Mouse (Mus musculus): Measurements from ENCODE around the gene Nlrc5. TPM values are rescaled to one million over a fixed set of nuclear protein-coding genes. Genes with fewer than 3 reads are reported as not detected.

Nlrc5 gene
- polyA plus RNA-seq, 1 experiment: 0.82 TPM

DNA sequence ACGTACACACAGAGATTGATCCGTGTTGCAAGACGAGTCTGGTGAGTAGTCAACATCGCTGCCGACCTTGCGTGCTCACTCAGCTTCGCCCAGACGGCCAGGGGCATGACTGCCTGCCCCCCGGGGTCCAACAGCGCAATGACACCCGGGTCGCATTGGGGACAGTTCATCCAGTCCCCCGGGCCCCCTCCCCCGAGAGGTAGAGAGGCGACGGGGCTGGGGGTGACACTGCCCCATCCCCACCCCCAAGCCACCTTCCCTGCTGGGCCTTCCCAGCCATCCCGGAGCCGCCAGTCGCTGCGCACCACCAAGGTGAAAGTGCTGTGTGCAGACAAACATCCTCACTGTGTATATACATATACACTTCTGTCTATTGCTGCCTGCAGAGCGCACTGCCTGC lies 39.3 kb downstream of the Nlrc5 start:
- no peaks in the 10 kb centered on the region for H3K9me3 ChIP-seq (replicated peaks; ENCODE audit: control insufficient read depth, insufficient read depth, low read length, poor library complexity, severe bottlenecking)
- no peak for TF ChIP-seq CTCF (IDR thresholded peaks at IDR 0.05; ENCODE audit: low read depth, low read length)
- TF ChIP-seq EP300 (IDR thresholded peaks at IDR 0.05; ENCODE audit: insufficient read depth, low read depth, low read length): no peak
- no peak for TF ChIP-seq POLR2A (IDR thresholded peaks at IDR 0.05; ENCODE audit: insufficient read depth, low read length)
- H3K27me3 ChIP-seq (ENCODE audit: control insufficient read depth, insufficient read depth, low read length, poor library complexity, severe bottlenecking): no peaks in the 10 kb centered on the region
- no peak overlapping the region for H3K9ac ChIP-seq (ENCODE audit: low read depth, poor library complexity, severe bottlenecking)
- no peaks in the 10 kb centered on the region for H3K36me3 ChIP-seq (ENCODE audit: control insufficient read depth, insufficient read depth, low read length, poor library complexity, severe bottlenecking)
- no peak overlapping the region for H3K27ac ChIP-seq (ENCODE audit: insufficient read depth, low read length)
- H3K4me3 ChIP-seq (ENCODE audit: low read depth, low read length): no peak overlapping the region
- H3K4me1 ChIP-seq (ENCODE audit: control insufficient read depth, insufficient read depth, low read length): no peaks in the 10 kb centered on the region

DNA sequence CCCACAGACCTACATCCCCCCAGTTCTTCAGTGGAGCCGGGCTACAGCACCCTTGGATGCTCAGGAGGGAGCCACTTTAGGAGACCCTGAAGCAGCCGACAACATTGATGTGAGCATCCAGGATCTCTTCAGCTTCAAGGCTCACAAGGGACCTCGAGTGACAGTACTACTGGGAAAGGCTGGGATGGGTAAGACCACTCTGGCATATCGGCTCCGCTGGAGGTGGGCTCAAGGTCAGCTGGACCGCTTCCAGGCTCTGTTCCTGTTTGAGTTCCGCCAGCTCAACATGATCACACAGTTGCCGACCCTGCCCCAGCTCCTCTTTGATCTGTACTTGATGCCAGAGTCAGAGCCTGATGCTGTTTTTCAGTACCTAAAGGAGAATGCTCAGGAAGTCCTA lies 41.6 kb downstream of the Nlrc5 start:
- no peak overlapping the region for H3K9ac ChIP-seq (ENCODE audit: low read depth, poor library complexity, severe bottlenecking)
- no peaks in the 10 kb centered on the region for H3K4me1 ChIP-seq (ENCODE audit: control insufficient read depth, insufficient read depth, low read length)
- no peaks in the 10 kb centered on the region for H3K27me3 ChIP-seq (ENCODE audit: control insufficient read depth, insufficient read depth, low read length, poor library complexity, severe bottlenecking)
- TF ChIP-seq CTCF (IDR thresholded peaks at IDR 0.05; ENCODE audit: low read depth, low read length): no peak
- no peak for TF ChIP-seq EP300 (IDR thresholded peaks at IDR 0.05; ENCODE audit: insufficient read depth, low read depth, low read length)
- no peak for TF ChIP-seq POLR2A (IDR thresholded peaks at IDR 0.05; ENCODE audit: insufficient read depth, low read length)
- no peaks in the 10 kb centered on the region for H3K9me3 ChIP-seq (replicated peaks; ENCODE audit: control insufficient read depth, insufficient read depth, low read length, poor library complexity, severe bottlenecking)
- H3K36me3 ChIP-seq (ENCODE audit: control insufficient read depth, insufficient read depth, low read length, poor library complexity, severe bottlenecking): no peaks in the 10 kb centered on the region
- no peak overlapping the region for H3K4me3 ChIP-seq (ENCODE audit: low read depth, low read length)
- H3K27ac ChIP-seq (ENCODE audit: insufficient read depth, low read length): no peak overlapping the region

DNA sequence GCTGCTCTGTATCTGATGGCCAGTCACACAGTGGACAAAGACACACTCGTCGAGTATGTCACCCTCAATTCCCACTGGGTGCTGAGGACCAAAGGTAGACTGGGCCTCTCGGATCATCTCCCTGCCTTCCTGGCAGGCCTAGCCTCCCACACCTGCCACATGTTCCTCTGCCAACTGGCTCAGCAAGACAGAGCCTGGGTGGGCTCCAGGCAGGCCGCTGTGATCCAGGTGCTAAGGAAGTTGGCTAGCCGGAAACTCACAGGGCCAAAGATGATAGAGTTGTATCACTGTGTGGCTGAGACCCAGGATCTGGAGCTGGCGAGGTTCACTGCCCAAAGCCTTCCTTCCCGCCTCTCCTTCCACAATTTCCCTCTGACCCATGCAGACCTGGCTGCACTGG lies 42.7 kb downstream of the Nlrc5 start:
- H3K9ac ChIP-seq (ENCODE audit: low read depth, poor library complexity, severe bottlenecking): no peak overlapping the region
- no peaks in the 10 kb centered on the region for H3K36me3 ChIP-seq (ENCODE audit: control insufficient read depth, insufficient read depth, low read length, poor library complexity, severe bottlenecking)
- TF ChIP-seq EP300 (IDR thresholded peaks at IDR 0.05; ENCODE audit: insufficient read depth, low read depth, low read length) (no peak), POLR2A (IDR thresholded peaks at IDR 0.05; ENCODE audit: insufficient read depth, low read length) (no peak), CTCF (IDR thresholded peaks at IDR 0.05; ENCODE audit: low read depth, low read length) (no peak)
- no peak overlapping the region for H3K4me3 ChIP-seq (ENCODE audit: low read depth, low read length)
- H3K4me1 ChIP-seq (ENCODE audit: control insufficient read depth, insufficient read depth, low read length): no peaks in the 10 kb centered on the region
- H3K27ac ChIP-seq (ENCODE audit: insufficient read depth, low read length): no peak overlapping the region
- H3K27me3 ChIP-seq (ENCODE audit: control insufficient read depth, insufficient read depth, low read length, poor library complexity, severe bottlenecking): no peaks in the 10 kb centered on the region
- H3K9me3 ChIP-seq (replicated peaks; ENCODE audit: control insufficient read depth, insufficient read depth, low read length, poor library complexity, severe bottlenecking): no peaks in the 10 kb centered on the region

DNA sequence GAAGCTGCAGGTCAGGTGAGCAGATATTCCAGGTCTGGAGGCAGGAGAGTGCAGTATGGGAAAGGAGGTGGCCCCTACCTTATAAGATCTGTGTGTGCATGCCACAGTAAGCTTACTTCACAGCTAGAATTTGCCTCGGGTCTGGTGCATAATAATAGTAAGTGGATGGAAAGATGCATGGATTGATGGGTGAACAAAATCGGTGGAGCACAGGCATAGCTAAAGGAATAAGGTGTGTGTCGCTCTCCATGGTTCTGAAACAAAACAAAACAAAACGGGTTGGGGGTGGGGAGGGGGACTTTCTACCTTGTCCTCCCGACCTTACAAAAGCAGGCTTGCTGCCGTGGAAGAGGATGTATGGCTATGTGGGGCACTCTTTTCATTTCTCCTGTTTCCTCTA lies 47.9 kb downstream of the Nlrc5 start:
- Histone ChIP-seq H3K36me3 (ENCODE audit: control insufficient read depth, insufficient read depth, low read length, poor library complexity, severe bottlenecking) (no peaks in the 10 kb centered on the region), H3K27ac (ENCODE audit: insufficient read depth, low read length) (no peak overlapping the region), H3K4me1 (ENCODE audit: control insufficient read depth, insufficient read depth, low read length) (no peaks in the 10 kb centered on the region), H3K27me3 (ENCODE audit: control insufficient read depth, insufficient read depth, low read length, poor library complexity, severe bottlenecking) (no peaks in the 10 kb centered on the region), H3K4me3 (ENCODE audit: low read depth, low read length) (no peak overlapping the region), H3K9ac (ENCODE audit: low read depth, poor library complexity, severe bottlenecking) (no peak overlapping the region), H3K9me3 (replicated peaks; ENCODE audit: control insufficient read depth, insufficient read depth, low read length, poor library complexity, severe bottlenecking) (no peaks in the 10 kb centered on the region)
- no peak for TF ChIP-seq POLR2A (IDR thresholded peaks at IDR 0.05; ENCODE audit: insufficient read depth, low read length)
- no peak for TF ChIP-seq CTCF (IDR thresholded peaks at IDR 0.05; ENCODE audit: low read depth, low read length)
- no peak for TF ChIP-seq EP300 (IDR thresholded peaks at IDR 0.05; ENCODE audit: insufficient read depth, low read depth, low read length)

DNA sequence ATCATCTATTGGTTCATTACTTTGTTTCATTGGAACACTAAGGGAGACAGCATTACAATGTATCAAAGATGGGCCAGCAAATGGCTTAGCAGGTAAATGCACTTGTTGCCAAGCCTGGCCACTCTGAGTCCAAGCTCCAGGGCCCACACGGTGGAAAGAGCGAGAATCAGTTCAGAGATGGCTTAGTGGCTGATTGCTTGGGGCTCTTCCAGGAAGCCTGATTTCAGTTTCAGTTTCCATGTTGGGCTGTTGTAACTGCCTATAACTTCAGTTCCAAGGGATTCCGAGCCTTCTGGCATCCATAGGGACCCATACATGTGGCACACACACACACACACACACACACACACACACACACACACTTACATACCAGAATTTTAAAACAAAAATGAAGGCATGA lies 51.1 kb downstream of the Nlrc5 start:
- no peak overlapping the region for H3K4me3 ChIP-seq (ENCODE audit: low read depth, low read length)
- H3K9me3 ChIP-seq (replicated peaks; ENCODE audit: control insufficient read depth, insufficient read depth, low read length, poor library complexity, severe bottlenecking): no peaks in the 10 kb centered on the region
- TF ChIP-seq CTCF (IDR thresholded peaks at IDR 0.05; ENCODE audit: low read depth, low read length): no peak
- no peak for TF ChIP-seq POLR2A (IDR thresholded peaks at IDR 0.05; ENCODE audit: insufficient read depth, low read length)
- TF ChIP-seq EP300 (IDR thresholded peaks at IDR 0.05; ENCODE audit: insufficient read depth, low read depth, low read length): no peak
- H3K27me3 ChIP-seq (ENCODE audit: control insufficient read depth, insufficient read depth, low read length, poor library complexity, severe bottlenecking): no peaks in the 10 kb centered on the region
- H3K36me3 ChIP-seq (ENCODE audit: control insufficient read depth, insufficient read depth, low read length, poor library complexity, severe bottlenecking): no peaks in the 10 kb centered on the region
- H3K9ac ChIP-seq (ENCODE audit: low read depth, poor library complexity, severe bottlenecking): no peak overlapping the region
- H3K4me1 ChIP-seq (ENCODE audit: control insufficient read depth, insufficient read depth, low read length): no peaks in the 10 kb centered on the region
- H3K27ac ChIP-seq (ENCODE audit: insufficient read depth, low read length): no peak overlapping the region

DNA sequence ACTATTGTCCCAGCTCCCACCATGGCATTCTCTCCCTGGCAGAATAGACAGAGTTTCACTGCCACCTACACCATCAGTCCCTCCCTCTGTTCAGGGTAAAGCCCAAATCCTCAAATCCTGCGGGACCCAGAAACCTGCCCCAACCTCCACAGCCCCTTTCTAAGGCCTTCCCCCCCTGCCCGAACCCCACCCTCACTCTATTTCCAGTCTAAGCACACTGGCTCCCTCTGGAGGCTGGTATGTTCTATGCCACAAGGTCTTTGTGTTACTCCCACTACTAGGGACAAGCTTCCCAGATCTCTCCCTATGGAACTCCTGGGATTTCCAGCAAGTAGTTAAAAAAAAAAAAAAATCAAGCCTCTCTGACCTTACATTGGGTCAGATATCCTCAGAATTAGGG lies 51.7 kb downstream of the Nlrc5 start:
- no peaks in the 10 kb centered on the region for H3K4me1 ChIP-seq (ENCODE audit: control insufficient read depth, insufficient read depth, low read length)
- H3K9me3 ChIP-seq (replicated peaks; ENCODE audit: control insufficient read depth, insufficient read depth, low read length, poor library complexity, severe bottlenecking): no peaks in the 10 kb centered on the region
- no peak for TF ChIP-seq EP300 (IDR thresholded peaks at IDR 0.05; ENCODE audit: insufficient read depth, low read depth, low read length)
- peak; percentile 55 for TF ChIP-seq CTCF (IDR thresholded peaks at IDR 0.05; ENCODE audit: low read depth, low read length)
- no peak overlapping the region for H3K9ac ChIP-seq (ENCODE audit: low read depth, poor library complexity, severe bottlenecking)
- no peak overlapping the region for H3K27ac ChIP-seq (ENCODE audit: insufficient read depth, low read length)
- H3K4me3 ChIP-seq (ENCODE audit: low read depth, low read length): no peak overlapping the region
- no peaks in the 10 kb centered on the region for H3K27me3 ChIP-seq (ENCODE audit: control insufficient read depth, insufficient read depth, low read length, poor library complexity, severe bottlenecking)
- H3K36me3 ChIP-seq (ENCODE audit: control insufficient read depth, insufficient read depth, low read length, poor library complexity, severe bottlenecking): no peaks in the 10 kb centered on the region
